In the genomic region with DNA sequence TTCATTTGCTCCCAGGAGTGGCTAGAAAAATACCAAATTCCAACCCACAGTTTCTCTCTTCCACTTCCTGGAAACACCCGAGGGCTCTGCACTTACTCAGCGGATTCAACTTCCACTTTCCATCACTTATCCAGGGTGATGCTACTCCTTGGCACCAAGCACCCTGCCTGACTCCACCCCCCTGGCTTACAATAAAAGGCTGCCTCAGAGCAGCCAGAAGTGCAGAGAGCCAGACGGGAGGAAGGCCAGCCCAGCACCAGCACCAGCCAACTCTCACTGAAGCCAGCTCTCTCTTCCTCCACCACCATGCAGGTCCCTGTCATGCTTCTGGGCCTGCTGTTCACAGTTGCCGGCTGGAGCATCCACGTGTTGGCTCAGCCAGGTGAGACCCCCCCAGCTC, we compare ENCODE assay signal across 7 mouse cellular contexts. TPM values are rescaled to one million over a fixed set of nuclear protein-coding genes. Genes with fewer than 3 reads are reported as not detected.
DNase-seq lines count a peak whose midpoint lies in the region; ATAC-seq and TF ChIP-seq lines count a peak whose summit lies in the region.

A gene (plus strand): TSS at position 216 of the 400 bp plus-strand sequence.

- no peaks in the 10 kb centered on the region for H3K27me3 ChIP-seq in C2C12 (ENCODE audit: control insufficient read depth, insufficient read depth, insufficient read length)
- H3K27me3 ChIP-seq in Patski: no peaks in the 10 kb centered on the region
- H3K27me3 ChIP-seq in embryonic facial prominence, embryonic 14.5 days (replicated peaks; ENCODE audit: control insufficient read depth, insufficient read depth, low read length): no peaks in the 10 kb centered on the region
- no peaks in the 10 kb centered on the region for H3K27me3 ChIP-seq in heart, embryonic 12.5 days (replicated peaks)

- CTCF ChIA-PET in Patski (lab: Charles Lee): interaction anchor here (1.1 to 7.1 kb wide), 7 partner anchors 9 to 141 kb away, joined by 3 to 43 read pairs (median 5); no protein-coding TSS in a partner anchor

- H3K4me3 ChIP-seq in C2C12 (ENCODE audit: insufficient read depth, poor library complexity, severe bottlenecking) (peak within 1 kb of the TSS; percentile 21), macrophage (ENCODE audit: inconsistent target) (peak within 1 kb of the TSS; percentile 41)
- no peak within 1 kb of the TSS for H3K4me3 ChIP-seq in embryonic facial prominence, embryonic 14.5 days (ENCODE audit: low read depth, low read length)
- H3K4me3 ChIP-seq in heart, embryonic 12.5 days: no peak within 1 kb of the TSS

- H3K27ac ChIP-seq in embryonic facial prominence, embryonic 14.5 days (replicated peaks; ENCODE audit: low read depth, low read length): no peak within 1 kb of the TSS; the same call in 1 of the 2 replicates
- 0 out of 2 replicates have a peak within 1 kb of the TSS, but pooled peaks have one; percentile 3 for H3K27ac ChIP-seq in heart, embryonic 12.5 days (ENCODE audit: poor library complexity, severe bottlenecking)
- H3K27ac ChIP-seq in macrophage: peak within 1 kb of the TSS; percentile 93

- no peak within 1 kb of the TSS for H3K9ac ChIP-seq in embryonic facial prominence, embryonic 14.5 days (ENCODE audit: low read depth, low read length)
- no peak within 1 kb of the TSS for H3K9ac ChIP-seq in heart, embryonic 12.5 days

- peak; percentile 47 for ATAC-seq in Patski
- peak; percentile 67; the same call in 1 of the 2 replicates for ATAC-seq in embryonic facial prominence, embryonic 14.5 days (ENCODE audit: low read depth)
- peak; percentile 69 for ATAC-seq in heart, embryonic 12.5 days (ENCODE audit: insufficient number of reproducible peaks, low FRiP score)

- POLR2A ChIA-PET in Patski (lab: Charles Lee): interaction anchor here (0.9 to 2.0 kb wide), 6 partner anchors 9 to 139 kb away, joined by 3 to 7 read pairs (median 5); no protein-coding TSS in a partner anchor

- no peak for DNase-seq in Patski (ENCODE audit: low read depth, low spot score)
- DNase-seq in embryonic facial prominence, embryonic 14.5 days (ENCODE audit: low spot score): peak; percentile 75
- peak; percentile 62 to 69 for DNase-seq in layer of hippocampus, postnatal 10 days (ENCODE audit: low spot score in 2 of 2)
- peak; percentile 42 to 79 for DNase-seq in urinary bladder, postnatal 36 days (ENCODE audit: low spot score in 2 of 2)

- H3ac ChIP-seq in C2C12 (ENCODE audit: control insufficient read depth, insufficient read length, low read depth): peak within 1 kb of the TSS; percentile 28

- H3K9me3 ChIP-seq in embryonic facial prominence, embryonic 14.5 days (ENCODE audit: control insufficient read depth, low read length): no peaks in the 10 kb centered on the region
- no peaks in the 10 kb centered on the region for H3K9me3 ChIP-seq in heart, embryonic 12.5 days (replicated peaks)

- peaks cover 19% of the 10 kb centered on the region for H3K4me1 ChIP-seq in embryonic facial prominence, embryonic 14.5 days (ENCODE audit: control insufficient read depth, insufficient read depth, low read length)
- H3K4me1 ChIP-seq in heart, embryonic 12.5 days (replicated peaks): peaks cover 43% of the 10 kb centered on the region

- no peak within 1 kb of the TSS for H3K4me2 ChIP-seq in embryonic facial prominence, embryonic 14.5 days (ENCODE audit: low read depth, low read length)
- no peak within 1 kb of the TSS for H3K4me2 ChIP-seq in heart, embryonic 12.5 days

- WGBS in embryonic facial prominence, embryonic 14.5 days: 29% methylated on average over 5 of the region's 5 CpGs
- WGBS in heart, embryonic 12.5 days: 27% methylated on average over 5 of the region's 5 CpGs
- WGBS in macrophage (ENCODE audit: missing documents): 11% methylated on average over 5 of the region's 5 CpGs

- TF ChIP-seq CTCF in C2C12 (IDR thresholded peaks at IDR 0.05; ENCODE audit: control insufficient read depth, insufficient read depth, insufficient read length) (no peak), Patski (IDR thresholded peaks at IDR 0.05) (no peak)

- peaks cover 11% of the 10 kb centered on the region for H3K36me3 ChIP-seq in C2C12 (ENCODE audit: control insufficient read depth, insufficient read depth)
- H3K36me3 ChIP-seq in embryonic facial prominence, embryonic 14.5 days (ENCODE audit: control insufficient read depth, insufficient read depth, low read length): no peaks in the 10 kb centered on the region
- H3K36me3 ChIP-seq in heart, embryonic 12.5 days: no peaks in the 10 kb centered on the region
- H3K36me3 ChIP-seq in macrophage (ENCODE audit: inconsistent target): no peaks in the 10 kb centered on the region

- H3K79me2 ChIP-seq in C2C12 (ENCODE audit: control insufficient read depth, insufficient read depth): peaks cover 15% of the 10 kb centered on the region
- peaks cover 19% of the 10 kb centered on the region for H3K79me2 ChIP-seq in macrophage (ENCODE audit: inconsistent target)

- H3K79me3 ChIP-seq in C2C12 (ENCODE audit: low read depth): peaks cover 5% of the 10 kb centered on the region

- in situ Hi-C loops in Patski (cut with MboI; ENCODE audit: low pct_unique_long_range_greater_than_20kb): loop anchor here (25.0 kb wide), 1 partner anchor 827 kb away; a partner anchor contains a TSS

TF ChIP-seq in C2C12, 6 proteins besides CTCF, POLR2A, EP300 and RAD21:
- TF ChIP-seq MYOG (IDR thresholded peaks at IDR 0.05; ENCODE audit: control insufficient read depth, extremely low read depth, insufficient read length) (no peak), USF1 (IDR thresholded peaks at IDR 0.05; ENCODE audit: low read depth) (no peak), MAX (IDR thresholded peaks at IDR 0.05) (peak; percentile 18), MYOD1 (IDR thresholded peaks at IDR 0.05; ENCODE audit: control insufficient read depth, insufficient read length, low read depth) (no peak)

RNA-seq across cellular contexts. Expression of the gene that starts here (rescaled TPM):
- polyA plus RNA-seq in C2C12 (2012; fragmentation: generic; extraction: Trizol): 31.4 TPM
- 382 TPM for polyA plus RNA-seq in Patski (2021)
- 6.6 and 9.8 TPM in 2 replicates for polyA plus RNA-seq in embryonic facial prominence, embryonic 14.5 days (2014; fragmentation: Nextera tagmentation; extraction: Ambion mirVana)
- 8.0 and 8.8 TPM in 2 replicates for polyA plus RNA-seq in heart, embryonic 12.5 days (2016; fragmentation: Nextera tagmentation; extraction: Ambion mirVana)
- not detected for total RNA-seq in layer of hippocampus, postnatal 10 days (2021)
- total RNA-seq in macrophage (2018; cell fraction: chromatin; rRNA removed): 1,000 to 10,000 TPM in 1 of 26 experiments, 100 to 1,000 TPM in 20, 10 to 100 TPM in 5; 19.2 to 1,498 (median 228) TPM
- total RNA-seq in macrophage (2018; cell fraction: cytosol; rRNA removed): 1,000 to 10,000 TPM in 10 of 26 experiments, 100 to 1,000 TPM in 13, 10 to 100 TPM in 3; 77.3 to 3,885 (median 584) TPM
- 1,000 to 10,000 TPM in 12 of 26 experiments, 100 to 1,000 TPM in 13, 10 to 100 TPM in 1; 57.9 to 3,876 (median 952) TPM for total RNA-seq in macrophage (2018; cell fraction: nucleus; rRNA removed)
- polyA plus RNA-seq in macrophage (2018): 58.0 to 939 TPM (median 78.4 TPM) in 3 replicates

Comparison
In these comparisons a context has a peak if more than half of its experiments do, and no peak if none do; other contexts are left out.
1. Peak in DNase-seq in layer of hippocampus, postnatal 10 days; RNA of the gene not detected or under 1 TPM.
2. H3K4me3 ChIP-seq: peak in C2C12 (single experiment) and macrophage (single experiment); none in embryonic facial prominence, embryonic 14.5 days (single experiment) and heart, embryonic 12.5 days (single experiment).
3. Peak in every context shown above with its lines, with median percentiles within 50 percentile points of each other: ATAC-seq.